Mouse (Mus musculus): Measurements from ENCODE around the gene Iqgap1. TPM values are rescaled to one million over a fixed set of nuclear protein-coding genes. Genes with fewer than 3 reads are reported as not detected.

Iqgap1 gene
- total and polyA plus RNA-seq, 3 experiments, result 20.6 to 87.9 (median 58.8) TPM

DNA sequence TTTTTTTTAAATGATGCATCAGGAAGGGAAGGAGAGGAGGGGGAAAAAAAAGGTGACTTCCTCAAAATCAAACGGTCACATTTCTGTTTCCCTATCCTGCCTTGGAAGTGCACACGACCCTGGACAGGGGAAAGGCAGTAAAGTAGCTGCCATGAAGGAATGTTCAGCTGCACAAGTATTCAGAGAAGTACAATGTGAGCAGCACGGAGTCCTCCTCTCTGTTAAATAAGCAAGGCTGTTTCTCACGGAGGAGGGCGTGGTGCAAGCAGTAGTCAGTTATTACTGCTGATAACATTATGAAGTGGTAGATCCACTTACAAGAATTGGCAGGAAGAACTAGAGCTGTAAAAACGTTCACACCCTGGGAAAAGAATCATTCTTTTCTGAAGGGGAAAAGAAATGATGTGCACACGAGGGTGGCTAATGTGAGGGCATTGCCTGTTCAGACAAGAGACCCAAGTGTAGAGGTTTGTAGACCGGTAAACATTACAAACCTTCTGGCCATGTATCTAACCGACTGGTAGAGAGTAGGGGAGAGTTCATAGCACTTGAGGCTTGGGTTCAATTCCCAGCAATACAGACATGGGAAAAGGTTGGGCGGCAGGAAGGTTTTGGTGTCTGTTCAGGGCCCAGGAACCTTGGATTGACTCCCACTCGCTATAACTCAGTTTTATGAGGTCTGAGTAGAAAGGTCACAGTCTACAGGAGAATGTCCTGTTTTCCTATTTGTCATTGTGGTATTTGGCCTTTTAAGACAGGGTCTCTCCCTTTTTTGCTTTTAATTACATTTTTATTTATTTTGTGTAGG, 1.7 kb downstream of the Iqgap1 start (continued):
- TF ChIP-seq ZNF384 (IDR thresholded peaks at IDR 0.05; ENCODE audit: low read depth, low read length) (peak; percentile 93), EP300 (IDR thresholded peaks at IDR 0.05; ENCODE audit: low read depth in 1 of 2, low read length in 2 of 2) (peak; percentile 69 to 85; a peak in 3 of 4 replicates), ELF1 (IDR thresholded peaks at IDR 0.05; ENCODE audit: low read depth, low read length) (no peak), MAZ (IDR thresholded peaks at IDR 0.05; ENCODE audit: low read depth, low read length) (0 out of 2 replicates have a peak, but pooled peaks have one; percentile 26), TCF12 (IDR thresholded peaks at IDR 0.05; ENCODE audit: low read depth, low read length) (peak; percentile 62), NRF1 (IDR thresholded peaks at IDR 0.05; ENCODE audit: insufficient read depth, low read depth, low read length, poor library complexity, severe bottlenecking) (no peak), USF2 (IDR thresholded peaks at IDR 0.05; ENCODE audit: borderline replicate concordance in 1 of 2, insufficient read depth in 1 of 2, low read depth in 1 of 2, low read length in 2 of 2) (no peak), GATA1 (IDR thresholded peaks at IDR 0.05; ENCODE audit: low read depth, low read length) (peak; percentile 78), E2F4 (IDR thresholded peaks at IDR 0.05; ENCODE audit: borderline replicate concordance, low read depth, low read length) (no peak), ZC3H11A (IDR thresholded peaks at IDR 0.05; ENCODE audit: low read depth, low read length) (no peak), USF1 (IDR thresholded peaks at IDR 0.05; ENCODE audit: low read depth, low read length) (no peak), MEF2A (IDR thresholded peaks at IDR 0.05; ENCODE audit: extremely low read depth, insufficient replicate concordance, low read depth, low read length, poor library complexity, severe bottlenecking) (no peak), TBP (IDR thresholded peaks at IDR 0.05; ENCODE audit: low read depth, low read length) (peak; percentile 91), BHLHE40 (IDR thresholded peaks at IDR 0.05; ENCODE audit: borderline replicate concordance, low read depth, low read length) (0 out of 2 replicates have a peak, but pooled peaks have one; percentile 40), RCOR1 (IDR thresholded peaks at IDR 0.05; ENCODE audit: low read depth, low read length) (0 out of 2 replicates have a peak, but pooled peaks have one; percentile 57), MAX (IDR thresholded peaks at IDR 0.05; ENCODE audit: low read length) (peak; percentile 86), SIN3A (IDR thresholded peaks at IDR 0.05; ENCODE audit: low read length) (peak; percentile 89), GABPA (IDR thresholded peaks at IDR 0.05; ENCODE audit: low read depth, low read length) (0 out of 2 replicates have a peak, but pooled peaks have one; percentile 20), KAT2A (conservative IDR thresholded peaks at IDR 0.05; ENCODE audit: low read depth, low read length) (no peak; the same call in 1 of the 2 replicates), MAFK (IDR thresholded peaks at IDR 0.05; ENCODE audit: borderline replicate concordance, low read depth, low read length) (no peak), MYB (IDR thresholded peaks at IDR 0.05; ENCODE audit: low read depth, low read length) (peak; percentile 86), MXI1 (IDR thresholded peaks at IDR 0.05; ENCODE audit: low read depth, low read length) (peak; percentile 85)

Data from MEL (cell line).